In genomic region chr4:127330181-127331100, GRCm38 (mm10) we compare ENCODE assay signal across 8 mouse cellular contexts. TPM values are rescaled to one million over a fixed set of nuclear protein-coding genes. Genes with fewer than 3 reads are reported as not detected.
DNase-seq lines count a peak whose midpoint lies in the region; ATAC-seq and TF ChIP-seq lines count a peak whose summit lies in the region.

Gene Gjb3 (minus strand): TSS chr4:127330844.

- peak within 1 kb of the TSS; percentile 60; the same call in 1 of the 2 replicates for H3K9ac ChIP-seq in hindbrain, embryonic 13.5 days
- no peak within 1 kb of the TSS for H3K9ac ChIP-seq in midbrain, embryonic 14.5 days (replicated peaks; ENCODE audit: low read length)

- H3K4me2 ChIP-seq in hindbrain, embryonic 13.5 days: peak within 1 kb of the TSS; percentile 52
- H3K4me2 ChIP-seq in midbrain, embryonic 14.5 days (ENCODE audit: low read length): peak within 1 kb of the TSS; percentile 48

- no peak for TF ChIP-seq POLR2A in cortical plate, adult 2 months (IDR thresholded peaks at IDR 0.05; ENCODE audit: extremely low read depth, insufficient read depth, low read length)
- no peak for TF ChIP-seq POLR2A in cerebellum, adult 2 months (IDR thresholded peaks at IDR 0.05; ENCODE audit: borderline replicate concordance, insufficient read depth, low read length)

- peak within 1 kb of the TSS; percentile 12; the same call in 1 of the 2 replicates for H3K4me3 ChIP-seq in cortical plate, adult 2 months (ENCODE audit: insufficient read depth, low read length)
- peak within 1 kb of the TSS; percentile 27 for H3K4me3 ChIP-seq in hindbrain, embryonic 13.5 days
- peak within 1 kb of the TSS; percentile 15; the same call in 1 of the 2 replicates for H3K4me3 ChIP-seq in midbrain, embryonic 14.5 days (replicated peaks; ENCODE audit: low read depth, low read length)
- H3K4me3 ChIP-seq in cerebellum, adult 2 months (replicated peaks; ENCODE audit: insufficient read depth, low read depth, low read length): no peak within 1 kb of the TSS

- peak; percentile 57; the same call in 1 of the 2 replicates for ATAC-seq in hindbrain, embryonic 13.5 days (ENCODE audit: low FRiP score)
- no peak for ATAC-seq in midbrain, embryonic 14.5 days (ENCODE audit: low FRiP score, low TSS enrichment)

- WGBS in hindbrain, embryonic 13.5 days: 2% methylated on average over 49 of the region's 49 CpGs
- 2% methylated on average over 47 of the region's 49 CpGs for WGBS in midbrain, embryonic 14.5 days
- WGBS in cerebellum, adult 2 months: 2% methylated on average over 49 of the region's 49 CpGs

- H3K27ac ChIP-seq in cortical plate, adult 2 months (ENCODE audit: insufficient read depth, low read length): no peak within 1 kb of the TSS
- H3K27ac ChIP-seq in hindbrain, embryonic 13.5 days: no peak within 1 kb of the TSS
- no peak within 1 kb of the TSS for H3K27ac ChIP-seq in midbrain, embryonic 14.5 days (replicated peaks; ENCODE audit: low read depth, low read length)
- H3K27ac ChIP-seq in cerebellum, adult 2 months (ENCODE audit: insufficient read depth, low read length): no peak within 1 kb of the TSS

- TF ChIP-seq CTCF in cortical plate, adult 2 months (IDR thresholded peaks at IDR 0.05; ENCODE audit: extremely low read depth, insufficient read depth, low read length): no peak
- TF ChIP-seq CTCF in cerebellum, adult 2 months (IDR thresholded peaks at IDR 0.05; ENCODE audit: borderline replicate concordance, insufficient read depth, low read depth, low read length): no peak

- H3K27me3 ChIP-seq in hindbrain, embryonic 13.5 days: peaks cover 77% of the 10 kb centered on the region
- peaks cover 23% of the 10 kb centered on the region for H3K27me3 ChIP-seq in midbrain, embryonic 14.5 days (ENCODE audit: control insufficient read depth, insufficient read depth, low read length)
- peaks cover 3% of the 10 kb centered on the region; the same call in 1 of the 2 replicates for H3K27me3 ChIP-seq in cerebellum, adult 2 months (ENCODE audit: control insufficient read depth, insufficient read depth, low read length)

- H3K4me1 ChIP-seq in cortical plate, adult 2 months (ENCODE audit: control insufficient read depth, insufficient read depth, low read length): no peaks in the 10 kb centered on the region
- H3K4me1 ChIP-seq in hindbrain, embryonic 13.5 days (replicated peaks): peaks cover 35% of the 10 kb centered on the region
- H3K4me1 ChIP-seq in midbrain, embryonic 14.5 days (ENCODE audit: control insufficient read depth, insufficient read depth, low read length): peaks cover 13% of the 10 kb centered on the region
- no peaks in the 10 kb centered on the region for H3K4me1 ChIP-seq in cerebellum, adult 2 months (ENCODE audit: control insufficient read depth, insufficient read depth, low read length)

- H3K36me3 ChIP-seq in hindbrain, embryonic 13.5 days: no peaks in the 10 kb centered on the region
- no peaks in the 10 kb centered on the region for H3K36me3 ChIP-seq in midbrain, embryonic 14.5 days (ENCODE audit: control insufficient read depth, insufficient read depth, low read length)

- H3K9me3 ChIP-seq in hindbrain, embryonic 13.5 days: no peaks in the 10 kb centered on the region
- no peaks in the 10 kb centered on the region for H3K9me3 ChIP-seq in midbrain, embryonic 14.5 days (ENCODE audit: control insufficient read depth, low read length)

- peak; percentile 36 to 47 for DNase-seq in left cerebral cortex, postnatal 14 days (ENCODE audit: low spot score in 2 of 2)
- DNase-seq in left cerebral cortex, adult 9 months (ENCODE audit: low spot score in 2 of 2): no peak
- peak; percentile 61 for DNase-seq in midbrain, embryonic 14.5 days
- no peak for DNase-seq in thymus, postnatal 10 days (ENCODE audit: low spot score in 2 of 2)
- no peak for DNase-seq in gastrocnemius, postnatal 14 days
- no peak for DNase-seq in cerebellum, adult 2 months

- intact Hi-C loops in left cerebral cortex, postnatal 14 days (cut with DNase I): no loop called here
- intact Hi-C loops in gastrocnemius, postnatal 14 days (cut with DNase I; ENCODE audit: low total_unique reads): no loop called here

RNA-seq across cellular contexts. Expression of gene Gjb3, which starts in this region (rescaled TPM):
- total RNA-seq in left cerebral cortex, postnatal 14 days (2021): under 1 TPM; 0.22 to 0.30 TPM
- polyA plus RNA-seq in cortical plate, adult 2 months (2012; rRNA removed): 0.04 and 0.06 TPM in 2 replicates
- 0.30 and 0.54 TPM in 2 replicates for polyA plus RNA-seq in hindbrain, embryonic 13.5 days (2015; fragmentation: Nextera tagmentation; extraction: Ambion mirVana)
- 0.18 and 0.38 TPM in 2 replicates for polyA plus RNA-seq in midbrain, embryonic 14.5 days (2014; fragmentation: Nextera tagmentation; extraction: Ambion mirVana)
- not detected for total RNA-seq in gastrocnemius, postnatal 14 days (2021)
- 0.18 and 0.36 TPM in 2 replicates for polyA plus RNA-seq in cerebellum, adult 2 months (2012; rRNA removed)

Comparison
In these comparisons a context has a peak if more than half of its experiments do, and no peak if none do; other contexts are left out.
1. Peak in DNase-seq in left cerebral cortex, postnatal 14 days; RNA of the gene not detected or under 1 TPM.
2. Peak in ATAC-seq, H3K4me3 ChIP-seq, H3K9ac ChIP-seq and H3K4me2 ChIP-seq in hindbrain, embryonic 13.5 days; RNA of the gene not detected or under 1 TPM.
3. Peak in DNase-seq, H3K4me3 ChIP-seq and H3K4me2 ChIP-seq in midbrain, embryonic 14.5 days; RNA of the gene not detected or under 1 TPM.